Mouse (Mus musculus) forebrain, postnatal 0 days (tissue): ENCODE measurements at regions not wholly inside any gene's neighbourhood (a gene's known extent, or its start where the extent isn't known, plus 50 kb on each side); places are given as distances from the start of the nearest gene placed in this dataset.

Experiments used
- ATAC-seq: fragments of 200-750 bp; cut with Nextera tagmentation; 2 replicates; pipeline ENCODE4 v1.8.0; 2017; ENCODE audit warnings: mild to moderate bottlenecking, moderate library complexity
- DNase-seq: peaks from one replicate; pipeline ENCODE4 v3.0.0-alpha.2; 2015
- H3K27ac ChIP-seq: fragments of 300-500 bp; sonication (generic); 2 replicates; pipeline ENCODE4 v1.5.1; 2014; ENCODE audit warnings: low read depth, mild to moderate bottlenecking, antibody characterized with exemption, low read length, moderate library complexity, mixed read lengths
- H3K27me3 ChIP-seq: fragments of 300-500 bp; sonication (generic); 2 replicates; pipeline ENCODE4 v1.6.1; 2014; ENCODE audit warnings: mild to moderate bottlenecking, low read length, mixed read lengths; ENCODE audit not compliant: insufficient read depth
- H3K36me3 ChIP-seq: fragments of 300-500 bp; sonication (generic); 2 replicates; pipeline ENCODE4 v1.6.1; 2014; ENCODE audit warnings: mild to moderate bottlenecking, moderate library complexity; ENCODE audit not compliant: insufficient read depth
- H3K4me1 ChIP-seq: fragments of 300-500 bp; sonication (generic); 2 replicates; pipeline ENCODE4 v1.6.1; 2014; ENCODE audit warnings: antibody characterized with exemption; ENCODE audit not compliant: insufficient read depth
- H3K4me2 ChIP-seq: fragments of 300-500 bp; sonication (generic); 2 replicates; pipeline ENCODE4 v1.6.1; 2014; ENCODE audit warnings: low read depth, mild to moderate bottlenecking, moderate library complexity
- H3K4me3 ChIP-seq: fragments of 300-500 bp; sonication (generic); 2 replicates; pipeline ENCODE4 v1.5.1; 2014; ENCODE audit warnings: low read depth, low read length, mixed read lengths
- H3K9ac ChIP-seq: fragments of 300-500 bp; sonication (generic); 2 replicates; pipeline ENCODE4 v1.6.1; 2014; ENCODE audit warnings: mild to moderate bottlenecking
- H3K9me3 ChIP-seq: fragments of 300-500 bp; sonication (generic); 2 replicates; pipeline ENCODE4 v1.6.1; 2016; ENCODE audit warnings: low read length
- CTCF ChIP-seq: sonication (generic); IDR thresholded peaks from 2 replicates; pipeline ENCODE4 v1.5.1; 2016; ENCODE audit warnings: antibody characterized with exemption, control low read depth, low read depth
- WGBS: fragments of 180-500 bp; shearing (Covaris S2); extraction: QIAGEN DNeasy Blood & Tissue Kit; methylation state at CpG from one replicate; pipeline ENCODE4 v1.1.7; 2014; 5-methylcytosine and 5-hydroxymethylcytosine counted together

DNA sequence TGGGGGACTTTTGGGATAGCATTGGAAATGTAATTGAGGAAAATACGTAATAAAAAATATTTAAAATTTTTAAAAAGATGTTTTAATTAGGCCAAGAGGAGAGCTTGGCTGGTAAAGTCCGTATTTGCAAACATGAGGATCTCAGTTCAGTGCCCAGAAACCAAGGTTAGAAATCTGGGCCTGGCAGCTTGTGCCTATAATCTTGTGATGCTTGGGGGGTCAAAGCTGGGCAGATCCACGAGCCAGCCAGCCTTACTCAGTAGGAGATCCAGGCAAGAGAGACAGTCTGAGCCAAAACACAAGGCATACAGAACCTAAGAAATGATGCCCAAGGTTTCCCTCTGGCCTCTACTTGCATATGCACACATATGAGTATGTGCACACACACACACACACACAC is 54.1 kb upstream of the Cxadr start:
- no peak for TF ChIP-seq CTCF
- 70% methylated on average over 3 of the region's 3 CpGs for WGBS
- H3K27me3 ChIP-seq = no peaks in the 10 kb centered on the region
- no peak for DNase-seq
- H3K9ac ChIP-seq = no peak overlapping the region
- no peaks in the 10 kb centered on the region for H3K36me3 ChIP-seq
- H3K4me3 ChIP-seq = no peak overlapping the region
- H3K4me2 ChIP-seq = no peak overlapping the region
- no peaks in the 10 kb centered on the region for H3K9me3 ChIP-seq
- ATAC-seq = no peak
- H3K27ac ChIP-seq = no peak overlapping the region
- no peaks in the 10 kb centered on the region for H3K4me1 ChIP-seq

- Histone ChIP-seq H3K9me3 (no peaks in the 10 kb centered on the region), H3K27me3 (no peaks in the 10 kb centered on the region), H3K4me2 (no peak overlapping the region), H3K4me3 (no peak overlapping the region), H3K36me3 (no peaks in the 10 kb centered on the region), H3K4me1 (peaks cover 5% of the 10 kb centered on the region; the same call in 1 of the 2 replicates), H3K27ac (no peak overlapping the region), H3K9ac (no peak overlapping the region)
- TF ChIP-seq CTCF = no peak
- ATAC-seq (no peak), DNase-seq (no peak)
- 75% methylated on average over 3 of the region's 3 CpGs for WGBS
Measured at GRCm38 (mm10) chr16:78242678-78243077, 58.6 kb upstream of the Cxadr start.

GRCm38 (mm10) chr16:78240152-78240551 is 61.1 kb upstream of the Cxadr start:
- DNase-seq = no peak

DNA sequence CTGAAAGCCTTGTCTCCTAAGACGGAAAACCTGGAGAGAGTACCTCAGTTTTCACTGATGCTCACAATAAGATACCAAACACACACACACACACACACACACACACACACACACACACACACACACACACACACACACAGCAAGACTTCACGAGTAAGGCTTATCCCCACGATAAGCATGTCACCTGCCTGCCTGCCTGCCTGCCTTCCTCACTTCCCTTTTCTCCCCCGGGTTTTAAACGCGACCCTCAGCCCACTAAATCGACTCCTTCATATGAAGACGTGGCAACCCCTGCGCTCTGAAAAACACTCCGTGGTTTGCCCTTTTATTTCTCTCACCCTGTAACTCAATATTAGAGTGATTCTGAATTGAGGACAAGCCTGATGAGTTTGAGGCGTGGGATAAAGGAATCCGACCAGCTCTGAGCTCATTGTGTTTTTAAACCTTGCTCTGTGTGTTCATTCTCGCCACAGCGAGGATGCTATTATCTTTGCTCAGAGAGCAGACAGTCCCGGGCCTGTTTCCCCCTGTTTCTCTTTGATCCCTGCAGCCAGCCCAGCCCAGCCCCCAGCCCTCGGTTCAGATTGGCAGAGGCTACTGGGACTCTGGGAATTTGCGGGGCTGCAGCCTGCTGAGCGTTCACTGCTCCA is 63.1 kb upstream of the Cxadr start:
- DNase-seq = peak; percentile 75
- TF ChIP-seq CTCF = no peak
- under 1% methylated on average over 18 of the region's 18 CpGs for WGBS

More at GRCm38 (mm10) chr16:78240152-78240551, 61.1 kb upstream of the Cxadr start:
- Histone ChIP-seq H3K4me1 (peaks cover 5% of the 10 kb centered on the region; the same call in 1 of the 2 replicates), H3K9me3 (no peaks in the 10 kb centered on the region), H3K4me3 (no peak overlapping the region), H3K36me3 (no peaks in the 10 kb centered on the region), H3K4me2 (no peak overlapping the region), H3K27ac (no peak overlapping the region), H3K27me3 (no peaks in the 10 kb centered on the region), H3K9ac (no peak overlapping the region)
- no peak for TF ChIP-seq CTCF
- ATAC-seq = no peak
- WGBS = 91% methylated on average over 4 of the region's 4 CpGs

DNA sequence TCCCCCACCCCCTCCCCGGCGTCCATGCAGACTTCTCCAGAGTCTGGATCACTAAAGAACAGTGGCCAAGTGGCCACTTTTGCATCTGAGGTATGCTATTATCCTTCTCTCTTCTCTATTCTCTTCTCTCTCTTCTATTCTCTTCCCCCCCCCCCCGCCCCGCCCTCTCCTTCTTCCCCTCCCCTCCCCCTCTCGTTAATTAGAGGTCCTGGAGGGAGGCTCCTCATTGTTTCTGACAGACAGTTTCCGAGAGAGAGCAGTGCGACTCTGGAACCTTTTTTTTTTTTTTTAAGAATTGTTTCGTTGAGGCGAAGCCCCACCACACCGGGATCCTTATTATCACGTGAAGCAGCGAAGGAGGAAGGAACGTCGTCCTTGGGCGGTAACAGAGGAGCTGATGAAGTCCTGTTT is 63.6 kb upstream of the Cxadr start:
- TF ChIP-seq CTCF = no peak
- H3K9ac ChIP-seq = peak overlapping the region; percentile 60
- H3K27me3 ChIP-seq = no peaks in the 10 kb centered on the region
- DNase-seq (peak; percentile 80), ATAC-seq (peak; percentile 81)
- peak overlapping the region; percentile 87 for H3K27ac ChIP-seq
- peaks cover 5% of the 10 kb centered on the region; the same call in 1 of the 2 replicates for H3K4me1 ChIP-seq
- 0% methylated on average over 12 of the region's 15 CpGs for WGBS
- peak overlapping the region; percentile 42 for H3K4me3 ChIP-seq
- H3K36me3 ChIP-seq = no peaks in the 10 kb centered on the region
- H3K4me2 ChIP-seq = peak overlapping the region; percentile 73
- no peaks in the 10 kb centered on the region for H3K9me3 ChIP-seq

More for the DNA sequence above, 63.1 kb upstream of the Cxadr start:
- Histone ChIP-seq H3K4me1 (peaks cover 5% of the 10 kb centered on the region; the same call in 1 of the 2 replicates), H3K9me3 (no peaks in the 10 kb centered on the region), H3K27ac (peak overlapping the region; percentile 87), H3K4me2 (peak overlapping the region; percentile 73), H3K27me3 (no peaks in the 10 kb centered on the region), H3K4me3 (peak overlapping the region; percentile 42), H3K9ac (peak overlapping the region; percentile 60), H3K36me3 (no peaks in the 10 kb centered on the region)
- ATAC-seq = peak; percentile 66

DNA sequence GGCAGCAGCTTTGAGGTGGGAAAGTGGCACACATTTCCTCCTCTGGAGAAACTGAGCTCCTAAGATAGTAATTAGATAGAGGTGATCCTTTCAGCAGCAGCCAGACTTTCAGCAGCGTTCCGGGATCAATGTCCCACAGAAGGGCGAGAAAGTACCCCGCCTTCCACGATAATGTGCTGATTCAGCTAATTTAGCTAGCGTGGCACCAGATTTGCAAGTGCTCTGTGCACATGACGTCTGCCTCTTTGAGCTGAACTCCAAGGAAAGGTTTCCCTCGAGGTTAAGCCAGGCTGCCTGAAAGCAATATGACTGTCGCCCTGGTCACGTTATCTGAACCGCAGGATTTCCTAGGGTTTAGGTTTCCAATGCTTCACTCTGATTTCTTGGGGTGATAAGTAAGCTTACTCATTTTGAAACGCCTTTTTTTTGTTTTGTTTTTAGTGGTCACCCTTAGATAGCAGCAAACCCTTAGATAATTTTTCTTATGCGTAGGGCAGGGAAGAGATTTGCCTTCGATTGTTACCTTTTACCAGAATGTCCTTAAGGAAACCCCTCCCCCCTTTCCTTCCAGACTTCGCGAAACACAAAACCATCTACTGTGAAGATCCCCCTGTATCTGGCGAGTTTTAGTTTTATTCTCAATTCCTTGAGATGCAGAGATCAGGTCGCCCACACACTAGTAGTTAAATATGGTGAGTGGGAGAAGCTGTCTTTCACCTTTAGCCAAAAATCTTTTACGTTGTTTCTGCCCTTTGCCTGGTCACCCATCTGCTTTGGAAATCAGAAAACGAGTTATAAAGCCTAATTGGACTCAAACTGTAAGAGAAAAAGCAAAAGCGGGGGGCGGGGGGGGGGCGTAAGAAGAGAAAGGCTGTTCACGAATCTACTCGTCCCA is 64.3 kb upstream of the Cxadr start:
- Histone ChIP-seq H3K9ac (peak overlapping the region; percentile 60), H3K27ac (peak overlapping the region; percentile 87), H3K4me2 (peak overlapping the region; percentile 73), H3K9me3 (no peaks in the 10 kb centered on the region), H3K4me1 (peaks cover 5% of the 10 kb centered on the region; the same call in 1 of the 2 replicates), H3K4me3 (peak overlapping the region; percentile 42), H3K36me3 (no peaks in the 10 kb centered on the region), H3K27me3 (no peaks in the 10 kb centered on the region)
- peak; percentile 70 for DNase-seq
- no peak for TF ChIP-seq CTCF
- ATAC-seq = peak; percentile 65
- 3% methylated on average over 24 of the region's 25 CpGs for WGBS

- H3K27me3 ChIP-seq = no peaks in the 10 kb centered on the region
- no peaks in the 10 kb centered on the region for H3K4me1 ChIP-seq
- no peak overlapping the region for H3K4me2 ChIP-seq
- TF ChIP-seq CTCF = no peak
- 91% methylated on average over 2 of the region's 2 CpGs for WGBS
- no peak overlapping the region for H3K27ac ChIP-seq
- no peak for DNase-seq
- no peaks in the 10 kb centered on the region for H3K9me3 ChIP-seq
- H3K9ac ChIP-seq = no peak overlapping the region
- no peak overlapping the region for H3K4me3 ChIP-seq
- no peak for ATAC-seq
- no peaks in the 10 kb centered on the region for H3K36me3 ChIP-seq
Measured at GRCm38 (mm10) chr16:78232205-78232604, 69.1 kb upstream of the Cxadr start.
